Mouse (Mus musculus) midbrain, embryonic 12.5 days (tissue): Measurements from ENCODE around the gene Zic5. TPM values are rescaled to one million over a fixed set of nuclear protein-coding genes. Genes with fewer than 3 reads are reported as not detected.

Experiments
- ATAC-seq: fragments of 200-750 bp; cut with Nextera tagmentation; 2 replicates; pipeline ENCODE4 v1.8.0; 2017; ENCODE audit warnings: low read depth, moderate TSS enrichment, moderate library complexity; ENCODE audit not compliant: low FRiP score
- H3K27ac ChIP-seq: fragments of 300-500 bp; sonication (generic); replicated peaks from 2 replicates; pipeline ENCODE4 v1.5.1; 2016; ENCODE audit warnings: mild to moderate bottlenecking
- H3K27me3 ChIP-seq: fragments of 300-500 bp; sonication (generic); 2 replicates; pipeline ENCODE4 v1.6.1; 2016; ENCODE audit warnings: mild to moderate bottlenecking
- H3K36me3 ChIP-seq: fragments of 300-500 bp; sonication (generic); 2 replicates; pipeline ENCODE4 v1.6.1; 2016
- H3K4me1 ChIP-seq: fragments of 300-500 bp; sonication (generic); 2 replicates; pipeline ENCODE4 v1.6.1; 2016
- H3K4me2 ChIP-seq: fragments of 300-500 bp; sonication (generic); replicated peaks from 2 replicates; pipeline ENCODE4 v1.6.1; 2016; ENCODE audit warnings: mild to moderate bottlenecking, moderate library complexity
- H3K4me3 ChIP-seq: fragments of 300-500 bp; sonication (generic); 2 replicates; pipeline ENCODE4 v1.5.1; 2016; ENCODE audit warnings: mild to moderate bottlenecking
- H3K9ac ChIP-seq: fragments of 300-500 bp; sonication (generic); replicated peaks from 2 replicates; pipeline ENCODE4 v1.6.1; 2016; ENCODE audit warnings: mild to moderate bottlenecking, moderate library complexity
- H3K9me3 ChIP-seq: fragments of 300-500 bp; sonication (generic); 2 replicates; pipeline ENCODE4 v1.6.1; 2016; ENCODE audit warnings: mild to moderate bottlenecking
- WGBS: fragments of 180-500 bp; shearing (Covaris S2); methylation state at CpG from one replicate; pipeline ENCODE4 v1.1.7; 2016; 5-methylcytosine and 5-hydroxymethylcytosine counted together
- polyA plus RNA-seq: library from polyadenylated mRNA; unstranded; fragments of >200 nt; fragmentation: Nextera tagmentation; extraction: Ambion mirVana; gene quantifications from 2 replicates; pipeline ENCODE4 v1.2.1, GENCODE M21; 2016

The Zic5 gene
- polyA plus RNA-seq, 1 experiment from 2014 or later, result 15.7 TPM

- Histone ChIP-seq H3K36me3 (no peaks in the 10 kb centered on the region), H3K9ac (no peak overlapping the region), H3K4me2 (peak overlapping the region; percentile 71), H3K4me3 (no peak overlapping the region), H3K27me3 (peaks cover 68% of the 10 kb centered on the region), H3K4me1 (peaks cover 44% of the 10 kb centered on the region), H3K27ac (peak overlapping the region; percentile 22; the same call in 1 of the 2 replicates), H3K9me3 (no peaks in the 10 kb centered on the region)
- no peak for ATAC-seq
- WGBS, result 3% methylated on average over 12 of the region's 12 CpGs
Measured at GRCm38 (mm10) chr14:122485635-122486181, 20.2 kb upstream of the Zic5 start.

- H3K4me3 ChIP-seq, result peak overlapping the region; percentile 10
- H3K36me3 ChIP-seq, result no peaks in the 10 kb centered on the region
- no peaks in the 10 kb centered on the region for H3K9me3 ChIP-seq
- 0% methylated on average over 24 of the region's 24 CpGs for WGBS
- peaks cover 66% of the 10 kb centered on the region for H3K27me3 ChIP-seq
- H3K9ac ChIP-seq, result no peak overlapping the region
- peak overlapping the region; percentile 71 for H3K4me2 ChIP-seq
- H3K27ac ChIP-seq, result peak overlapping the region; percentile 58
- H3K4me1 ChIP-seq, result peaks cover 37% of the 10 kb centered on the region
- peak; percentile 16; the same call in 1 of the 2 replicates for ATAC-seq
Measured at GRCm38 (mm10) chr14:122484844-122485551, 19.5 kb upstream of the Zic5 start.

- H3K27me3 ChIP-seq, result peaks cover 63% of the 10 kb centered on the region
- no peak for ATAC-seq
- H3K9ac ChIP-seq, result no peak overlapping the region
- H3K9me3 ChIP-seq, result no peaks in the 10 kb centered on the region
- H3K36me3 ChIP-seq, result no peaks in the 10 kb centered on the region
- peak overlapping the region; percentile 58 for H3K27ac ChIP-seq
- H3K4me1 ChIP-seq, result peaks cover 33% of the 10 kb centered on the region; the same call in 1 of the 2 replicates
- peak overlapping the region; percentile 15; the same call in 1 of the 2 replicates for H3K4me3 ChIP-seq
- H3K4me2 ChIP-seq, result peak overlapping the region; percentile 71
- 11% methylated on average over 4 of the region's 4 CpGs for WGBS
Measured at GRCm38 (mm10) chr14:122484458-122484843, 19.0 kb upstream of the Zic5 start.

- Histone ChIP-seq H3K27ac (peak overlapping the region; percentile 58; the same call in 1 of the 2 replicates), H3K4me2 (peak overlapping the region; percentile 71), H3K9me3 (no peaks in the 10 kb centered on the region), H3K27me3 (peaks cover 64% of the 10 kb centered on the region), H3K36me3 (no peaks in the 10 kb centered on the region), H3K4me1 (peaks cover 34% of the 10 kb centered on the region), H3K9ac (no peak overlapping the region), H3K4me3 (peak overlapping the region; percentile 15; the same call in 1 of the 2 replicates)
- ATAC-seq, result no peak
- 5% methylated on average over 18 of the region's 18 CpGs for WGBS
Measured at GRCm38 (mm10) chr14:122483556-122484421, 18.3 kb upstream of the Zic5 start.

- Histone ChIP-seq H3K27ac (peak overlapping the region; percentile 79), H3K36me3 (no peaks in the 10 kb centered on the region), H3K4me3 (peak overlapping the region; percentile 36), H3K9ac (peak overlapping the region; percentile 62; the same call in 1 of the 2 replicates), H3K4me1 (peaks cover 39% of the 10 kb centered on the region), H3K27me3 (peaks cover 71% of the 10 kb centered on the region), H3K4me2 (peak overlapping the region; percentile 71), H3K9me3 (no peaks in the 10 kb centered on the region)
- no peak for ATAC-seq
- WGBS, result 3% methylated on average over 5 of the region's 5 CpGs
Measured at GRCm38 (mm10) chr14:122483024-122483385, 17.5 kb upstream of the Zic5 start.

GRCm38 (mm10) chr14:122482081-122483023 is 16.9 kb upstream of the Zic5 start:
- H3K27me3 ChIP-seq, result peaks cover 70% of the 10 kb centered on the region
- H3K9ac ChIP-seq, result peak overlapping the region; percentile 62
- H3K4me2 ChIP-seq, result peak overlapping the region; percentile 71
- H3K4me3 ChIP-seq, result peak overlapping the region; percentile 36
- peak overlapping the region; percentile 79 for H3K27ac ChIP-seq
- under 1% methylated on average over 38 of the region's 38 CpGs for WGBS
- no peaks in the 10 kb centered on the region for H3K9me3 ChIP-seq
- 0 out of 2 replicates have a peak, but pooled peaks have one; percentile 20 for ATAC-seq
- H3K4me1 ChIP-seq, result peaks cover 39% of the 10 kb centered on the region
- no peaks in the 10 kb centered on the region for H3K36me3 ChIP-seq

GRCm38 (mm10) chr14:122481181-122481580 is 15.7 kb upstream of the Zic5 start:
- H3K27ac ChIP-seq, result peak overlapping the region; percentile 79
- peak; percentile 42; the same call in 1 of the 2 replicates for ATAC-seq
- WGBS, result under 1% methylated on average over 15 of the region's 15 CpGs

GRCm38 (mm10) chr14:122480355-122480754 is 14.9 kb upstream of the Zic5 start:
- ATAC-seq, result no peak
- H3K9me3 ChIP-seq, result no peaks in the 10 kb centered on the region
- H3K27ac ChIP-seq, result no peak overlapping the region
- 2% methylated on average over 2 of the region's 2 CpGs for WGBS
- peaks cover 76% of the 10 kb centered on the region for H3K27me3 ChIP-seq
- H3K4me1 ChIP-seq, result peaks cover 38% of the 10 kb centered on the region
- peak overlapping the region; percentile 36 for H3K4me3 ChIP-seq
- no peaks in the 10 kb centered on the region for H3K36me3 ChIP-seq
- peak overlapping the region; percentile 71 for H3K4me2 ChIP-seq
- peak overlapping the region; percentile 62 for H3K9ac ChIP-seq

More at GRCm38 (mm10) chr14:122481181-122481580, 15.7 kb upstream of the Zic5 start:
- no peaks in the 10 kb centered on the region for H3K36me3 ChIP-seq
- peaks cover 73% of the 10 kb centered on the region for H3K27me3 ChIP-seq
- H3K4me2 ChIP-seq, result peak overlapping the region; percentile 71
- H3K9me3 ChIP-seq, result no peaks in the 10 kb centered on the region
- peak overlapping the region; percentile 36 for H3K4me3 ChIP-seq
- H3K4me1 ChIP-seq, result peaks cover 39% of the 10 kb centered on the region
- peak overlapping the region; percentile 62 for H3K9ac ChIP-seq

- peaks cover 35% of the 10 kb centered on the region for H3K4me1 ChIP-seq
- peaks cover 76% of the 10 kb centered on the region for H3K27me3 ChIP-seq
- H3K36me3 ChIP-seq, result no peaks in the 10 kb centered on the region
- H3K9me3 ChIP-seq, result no peaks in the 10 kb centered on the region
- H3K9ac ChIP-seq, result peak overlapping the region; percentile 56
- no peak for ATAC-seq
- no peak overlapping the region for H3K27ac ChIP-seq
- H3K4me3 ChIP-seq, result peak overlapping the region; percentile 77
- H3K4me2 ChIP-seq, result peak overlapping the region; percentile 71
- WGBS, result 7% methylated on average over 17 of the region's 17 CpGs
Measured at GRCm38 (mm10) chr14:122479461-122480109, 14.1 kb upstream of the Zic5 start.

- H3K27me3 ChIP-seq, result peaks cover 76% of the 10 kb centered on the region
- ATAC-seq, result no peak
- no peaks in the 10 kb centered on the region for H3K9me3 ChIP-seq
- H3K4me2 ChIP-seq, result peak overlapping the region; percentile 71
- H3K36me3 ChIP-seq, result no peaks in the 10 kb centered on the region
- WGBS, result under 1% methylated on average over 22 of the region's 22 CpGs
- H3K9ac ChIP-seq, result peak overlapping the region; percentile 97
- H3K27ac ChIP-seq, result peak overlapping the region; percentile 99
- H3K4me1 ChIP-seq, result peaks cover 36% of the 10 kb centered on the region
- peak overlapping the region; percentile 77 for H3K4me3 ChIP-seq
Measured at GRCm38 (mm10) chr14:122478574-122479011, 13.1 kb upstream of the Zic5 start.
